Mouse (Mus musculus): ENCODE measurements around the gene Prss21. TPM values are rescaled to one million over a fixed set of nuclear protein-coding genes. Genes with fewer than 3 reads are reported as not detected.
A peak's percentile ranks its signal among the peaks of the same experiment; 100 is the strongest.
"Not testable (repeated sequence)": the region's sequence is repeated elsewhere in the genome, so short reads cannot be mapped to it uniquely, and the experiment has no call there.

Gene Prss21
- total RNA-seq, 2 experiments from 2014 or later, result not detected

- intact Hi-C loops (cut with DNase I), result loop anchor here (5.0 kb wide), 2 partner anchors 77 to 107 kb away; partner anchors contain the start of gene Kremen2
- no peak for DNase-seq
Measured at GRCm38 (mm10) chr17:23854229-23854765, 13.6 kb upstream of the Prss21 start.

GRCm38 (mm10) chr17:23857193-23857592 lies 10.7 kb upstream of the Prss21 start:
- no peak for DNase-seq

GRCm38 (mm10) chr17:23857913-23858312 lies 9.9 kb upstream of the Prss21 start:
- intact Hi-C loops (cut with DNase I), result no loop called here
- no peak for DNase-seq

More at GRCm38 (mm10) chr17:23857193-23857592, 10.7 kb upstream of the Prss21 start:
- intact Hi-C loops (cut with DNase I), result no loop called here

- no peak for DNase-seq
- intact Hi-C loops (cut with DNase I), result no loop called here
Measured at GRCm38 (mm10) chr17:23862926-23863325, 4.9 kb upstream of the Prss21 start.

GRCm38 (mm10) chr17:23868513-23868912 lies 657 bp downstream of the Prss21 start:
- DNase-seq, result no peak
- intact Hi-C loops (cut with DNase I), result no loop called here

- DNase-seq, result peak; percentile 47 to 68
- intact Hi-C loops (cut with DNase I), result loop anchor here (1.0 to 2.0 kb wide), 2 partner anchors 86 to 99 kb away; no protein-coding TSS in a partner anchor
Measured at GRCm38 (mm10) chr17:23873884-23874856, 6.3 kb downstream of the Prss21 start.

- intact Hi-C loops (cut with DNase I), result no loop called here
- DNase-seq, result no peak
Measured at GRCm38 (mm10) chr17:23876741-23877140, 8.9 kb downstream of the Prss21 start.

GRCm38 (mm10) chr17:23877166-23877565 lies 9.3 kb downstream of the Prss21 start:
- intact Hi-C loops (cut with DNase I), result no loop called here
- DNase-seq, result no peak

- DNase-seq; intact Hi-C loops (cut with DNase I): not testable (repeated sequence)
Measured at GRCm38 (mm10) chr17:23880576-23880975, 12.7 kb downstream of the Prss21 start, which contains the start of the genes Dcpp1 and Dcpp2. Dcpp1 (plus strand) TSS chr17:23880876. Dcpp2 (plus strand) TSS chr17:23880880.

- DNase-seq; intact Hi-C loops (cut with DNase I): not testable (repeated sequence)
Measured at GRCm38 (mm10) chr17:23917158-23917557, 49.3 kb downstream of the Prss21 start, which contains the start of gene Dcpp3. Dcpp3 (plus strand) TSS chr17:23917458.

Small RNA genes lying within 50 kb of the gene (microRNA-seq; reads per million reads assigned to microRNA genes)
- gene Mir5125, result 2.9 to 5.4 reads per million in 2 experiments

Other genes with a start within 250 kb of the Prss21 start
- under 1 TPM; 0.10 to 0.24 TPM for gene Mmp25, start 222.8 kb upstream of the Prss21 start, total RNA-seq (2021)
- gene Bicdl2, start 207.6 kb upstream of the Prss21 start, total RNA-seq (2021), result not detected
- gene Hcfc1r1, start 194.5 kb upstream of the Prss21 start, total RNA-seq (2021), result 100 to 1,000 TPM; 186 to 198 TPM
- 10 to 100 TPM; 13.5 to 15.9 TPM for gene Thoc6, start 194.2 kb upstream of the Prss21 start, total RNA-seq (2021)
- gene Tnfrsf12a, start 190.6 kb upstream of the Prss21 start, total RNA-seq (2021), result 10 to 100 TPM; 43.8 to 76.5 TPM
- gene Cldn6, start 188.8 kb upstream of the Prss21 start, total RNA-seq (2021), result not detected
- not detected for gene Cldn9, start 184.0 kb upstream of the Prss21 start, total RNA-seq (2021)
- not detected for gene 1520401A03Rik, start 145.3 kb upstream of the Prss21 start, total RNA-seq (2021)
- gene Pkmyt1, start 141.7 kb upstream of the Prss21 start, total RNA-seq (2021), result 1 to 10 TPM; 3.1 to 3.6 TPM
- 10 to 100 TPM; 21.8 to 23.4 TPM for gene Paqr4, start 127.2 kb upstream of the Prss21 start, total RNA-seq (2021)
- not detected for gene Kremen2, start 122.2 kb upstream of the Prss21 start, total RNA-seq (2021)
- gene Flywch1, start 96.5 kb upstream of the Prss21 start, total RNA-seq (2021), result 10 to 100 TPM; 30.2 to 30.8 TPM
- gene Flywch2, start 82.0 kb upstream of the Prss21 start, total RNA-seq (2021), result 1 to 10 TPM; 1.6 TPM
- gene Srrm2, start 77.5 kb upstream of the Prss21 start, total RNA-seq (2021), result 100 to 1,000 TPM; 192 to 227 TPM
- gene Elob, start 38.9 kb upstream of the Prss21 start, total RNA-seq (2021), result 100 to 1,000 TPM; 339 to 355 TPM
- gene Prss33, start 32.0 kb upstream of the Prss21 start, total RNA-seq (2021), result not detected
- gene Prss32, start 24.2 kb upstream of the Prss21 start, total RNA-seq (2021), result not detected
- gene Prss41, start 23.9 kb upstream of the Prss21 start, total RNA-seq (2021), result not detected
- not detected for gene Dcpp1, start 12.8 kb downstream of the Prss21 start, total RNA-seq (2021)
- gene Dcpp2, start 12.8 kb downstream of the Prss21 start, total RNA-seq (2021), result not detected
- gene Dcpp3, start 49.4 kb downstream of the Prss21 start, total RNA-seq (2021), result not detected
- gene Sbp, start 73.6 kb downstream of the Prss21 start, total RNA-seq (2021), result not detected
- gene Sbpl, start 87.2 kb downstream of the Prss21 start, total RNA-seq (2021), result not detected
- gene Prss30, start 112.5 kb downstream of the Prss21 start, total RNA-seq (2021), result not detected
- not detected for gene Prss22, start 130.0 kb downstream of the Prss21 start, total RNA-seq (2021)
- gene Prss27, start 170.1 kb downstream of the Prss21 start, total RNA-seq (2021), result not detected
- gene Kctd5, start 205.4 kb downstream of the Prss21 start, total RNA-seq (2021), result 10 to 100 TPM; 14.4 to 14.6 TPM